Mouse (Mus musculus) gastrocnemius, postnatal 10 days (tissue): ENCODE results near the gene Slc2a1. TPM values are rescaled to one million over a fixed set of nuclear protein-coding genes. Genes with fewer than 3 reads are reported as not detected.

Experiments used
- DNase-seq: peaks from one replicate; pipeline ENCODE4 v3.0.0; 2021; ENCODE audit warnings: mixed read lengths
- long read RNA-seq, 2 experiments: library from polyadenylated mRNA; stranded (forward); transcript quantifications; one replicate each; pipeline ENCODE4 v2.0.0; 2021
- total RNA-seq, 2 experiments: library from RNA; stranded (reverse); gene quantifications; 2 replicates each; pipeline ENCODE4 v1.2.3; 2021

Slc2a1 gene
- 1 to 10 TPM; 5.2 to 5.4 TPM for total RNA-seq
- long read RNA-seq, experiment 1, transcript Slc2a1-201 (10 exons, 3,260 nt): major isoform, 11 of 13 reads
- long read RNA-seq, experiment 1, partial matches to known transcripts: 0 of 13 reads
- long read RNA-seq, experiment 1, other reads (novel, unspliced or antisense): 2 of 13 reads
- long read RNA-seq, experiment 2, partial matches to known transcripts: 3 of 4 reads
- long read RNA-seq, experiment 2, other reads (novel, unspliced or antisense): 0 of 4 reads

DNA sequence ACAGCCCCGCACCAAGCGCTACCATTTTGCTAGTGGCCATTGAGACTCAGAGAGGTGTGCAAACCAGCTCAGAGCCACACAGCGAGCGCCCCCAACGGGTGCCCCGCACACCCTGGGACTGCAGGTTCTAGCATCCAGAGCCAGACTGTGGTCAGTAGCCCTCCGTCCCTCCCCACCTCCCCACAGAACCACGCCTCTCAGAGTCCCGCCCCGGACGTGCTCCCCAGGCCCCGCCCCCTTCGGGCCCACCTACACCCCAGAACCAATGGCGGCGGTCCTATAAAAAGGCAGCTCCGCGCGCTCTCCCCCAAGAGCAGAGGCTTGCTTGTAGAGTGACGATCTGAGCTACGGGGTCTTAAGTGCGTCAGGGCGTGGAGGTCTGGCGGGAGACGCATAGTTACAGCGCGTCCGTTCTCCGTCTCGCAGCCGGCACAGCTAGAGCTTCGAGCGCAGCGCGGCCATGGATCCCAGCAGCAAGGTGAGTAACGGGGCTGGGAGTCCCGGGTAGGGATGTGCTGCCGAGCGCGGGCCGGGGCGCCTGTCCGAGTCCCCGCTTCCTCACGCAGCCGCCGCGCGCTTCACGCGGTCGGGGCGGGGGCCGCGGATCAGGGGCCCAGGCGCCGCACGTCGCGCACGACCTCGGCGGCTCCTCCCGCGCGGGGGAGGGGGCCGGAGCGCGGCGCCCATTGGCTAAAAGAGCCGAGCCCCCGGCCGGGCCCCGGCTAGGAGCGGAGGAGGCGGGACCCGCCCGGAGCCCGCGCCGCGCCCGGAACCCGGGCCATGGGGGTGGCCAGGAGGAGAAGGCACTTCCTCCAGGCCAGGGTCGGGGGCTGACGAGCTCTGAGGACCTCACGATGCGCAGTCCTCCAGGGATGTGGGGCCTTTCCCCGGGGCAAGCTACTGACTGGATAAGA lies at the start of gene Slc2a1:
Slc2a1 (plus strand) TSS at position 217 of the 914 bp plus-strand sequence.
- DNase-seq: peak; percentile 82

DNA sequence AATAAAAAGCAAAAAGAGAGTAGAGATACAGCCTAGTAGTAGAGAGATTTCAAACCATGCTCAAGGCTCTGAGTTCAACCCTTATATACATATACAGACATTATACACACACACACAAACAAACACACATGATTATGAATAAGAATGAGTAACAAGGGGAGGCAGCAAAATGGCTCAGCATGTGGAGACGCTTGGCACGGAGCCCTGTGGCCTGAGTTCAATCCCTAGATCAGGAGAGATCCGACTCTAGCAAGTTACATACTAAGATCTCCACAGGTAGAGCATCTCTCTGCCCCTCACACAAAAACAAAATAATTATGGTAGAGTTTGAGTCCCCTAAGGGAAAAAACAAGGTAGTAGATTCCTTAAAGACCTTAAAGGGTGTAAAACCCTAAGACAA lies 41.7 kb upstream of the Slc2a1 start:
- no peak for DNase-seq

DNA sequence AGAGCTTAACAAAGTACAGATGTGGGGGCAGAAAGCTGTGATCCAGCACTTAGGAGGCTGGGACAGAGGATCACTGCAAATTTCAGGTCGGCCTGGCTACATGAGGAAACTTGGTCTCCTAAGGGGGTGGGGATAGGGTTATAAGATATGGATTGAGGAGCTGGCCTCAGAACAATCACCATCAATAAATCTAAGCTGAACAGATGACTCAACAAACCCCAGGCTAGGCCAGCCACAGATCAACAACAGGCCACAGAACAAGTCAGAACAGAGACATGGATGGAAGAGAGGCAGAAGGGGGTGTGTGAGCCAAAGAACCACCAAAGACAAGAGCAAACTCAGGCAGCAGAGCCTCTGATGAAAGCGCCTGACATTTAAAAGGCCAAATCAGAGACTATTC lies 41.3 kb upstream of the Slc2a1 start:
- DNase-seq: no peak

DNA sequence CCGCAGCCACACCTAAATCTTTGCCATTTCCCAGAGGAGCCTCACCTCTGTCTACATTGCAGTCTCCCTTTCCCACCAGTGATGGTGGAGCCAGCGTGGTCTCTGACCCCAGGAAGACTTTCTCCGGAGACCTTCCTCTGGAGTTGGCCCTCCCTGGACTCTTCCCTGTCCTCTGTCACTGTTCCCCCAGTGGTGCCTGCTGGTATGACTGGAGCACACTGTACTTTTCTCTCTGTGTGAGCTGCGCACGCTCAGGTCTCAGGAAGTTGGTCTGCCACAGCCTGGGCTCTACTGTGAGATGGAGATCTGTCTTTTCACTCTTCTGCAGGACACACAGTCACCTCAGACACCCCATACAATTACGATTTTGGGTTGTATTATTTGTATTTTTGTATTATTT lies 39.6 kb upstream of the Slc2a1 start:
- no peak for DNase-seq

DNA sequence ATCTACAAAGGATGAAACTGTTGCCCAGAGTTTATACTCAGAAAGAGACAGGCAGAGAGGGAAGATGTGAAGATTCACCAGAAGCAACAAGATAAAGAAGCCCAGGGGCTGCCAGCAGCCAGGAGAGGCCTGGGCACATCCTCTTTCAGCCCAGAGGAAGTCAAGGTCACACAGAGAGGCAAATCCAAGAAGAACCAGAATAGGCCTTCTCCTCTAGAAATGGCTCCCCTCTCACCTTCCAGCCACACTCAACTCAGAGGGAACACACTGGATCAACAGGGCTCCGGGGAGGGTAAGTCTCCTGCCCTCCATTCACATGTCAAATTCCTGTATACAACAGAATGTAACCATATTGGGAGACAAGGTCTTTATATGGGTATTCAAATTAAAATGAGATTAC lies 38.3 kb upstream of the Slc2a1 start:
- no peak for DNase-seq

DNA sequence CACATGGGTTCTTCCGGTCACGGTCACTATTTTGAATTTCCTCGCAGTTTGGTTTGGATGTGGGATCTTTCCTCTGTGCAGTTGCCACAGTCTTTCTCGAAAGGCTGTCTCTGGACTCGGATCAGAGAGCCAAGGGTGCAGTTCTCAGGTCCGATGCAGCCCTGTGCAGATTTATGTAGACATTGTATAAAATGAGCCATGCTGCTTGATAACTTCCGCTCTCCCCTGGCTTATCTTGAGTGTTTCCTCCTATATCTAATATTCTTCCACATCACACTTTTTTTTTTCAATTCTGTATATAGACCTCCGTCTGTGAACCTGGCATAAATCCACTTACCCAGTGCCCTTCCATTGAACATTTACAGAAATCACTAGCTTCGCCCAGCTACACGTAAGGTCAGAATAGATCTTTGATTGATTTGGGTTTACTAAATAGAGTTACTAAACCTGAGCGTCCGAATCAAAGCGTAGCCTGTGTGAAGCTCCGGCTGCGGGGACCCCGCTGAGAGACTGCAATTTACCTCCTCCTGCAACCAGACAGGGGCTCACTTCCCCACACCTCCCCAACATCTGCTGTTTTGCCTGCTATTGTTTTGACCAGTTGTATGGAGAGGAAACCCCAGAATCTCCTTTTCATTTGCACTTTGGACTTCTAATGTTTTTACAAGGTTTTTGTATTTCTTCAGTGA lies 37.4 kb upstream of the Slc2a1 start:
- no peak for DNase-seq

DNA sequence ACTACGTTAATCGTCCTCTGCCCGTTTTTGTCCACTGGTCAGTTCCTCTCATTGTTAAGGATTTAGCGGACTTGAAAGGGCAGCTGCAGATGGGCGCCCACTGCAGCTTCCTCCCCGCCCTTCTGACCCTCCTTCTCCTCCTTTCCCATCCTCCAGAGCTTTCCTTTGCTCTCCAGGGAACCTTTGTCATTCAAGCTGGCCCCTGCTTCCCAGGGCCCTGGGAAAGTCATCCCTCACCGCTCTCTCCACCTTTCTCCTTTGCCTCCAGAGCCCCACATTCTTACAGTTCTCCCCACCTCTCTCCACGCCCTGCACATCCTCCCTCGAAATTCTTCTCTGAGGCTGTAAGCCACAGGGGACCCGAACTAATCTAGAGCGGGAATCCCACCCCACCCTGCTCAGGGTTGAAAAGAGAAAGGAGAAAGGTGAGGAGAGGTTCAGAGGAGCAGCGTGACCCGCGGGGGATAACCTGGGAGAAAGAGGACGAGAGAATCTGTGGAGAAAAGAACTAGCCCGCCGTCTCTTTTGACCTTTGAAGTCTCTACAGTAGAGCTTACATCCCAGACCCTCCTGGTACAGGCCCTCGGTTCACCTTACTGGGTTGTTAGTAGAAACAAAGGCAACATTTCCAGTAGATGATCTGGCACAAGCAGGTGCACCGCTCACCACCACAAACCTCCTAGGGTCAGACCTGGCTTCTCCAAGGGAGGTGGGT lies 36.7 kb upstream of the Slc2a1 start:
- no peak for DNase-seq

DNA sequence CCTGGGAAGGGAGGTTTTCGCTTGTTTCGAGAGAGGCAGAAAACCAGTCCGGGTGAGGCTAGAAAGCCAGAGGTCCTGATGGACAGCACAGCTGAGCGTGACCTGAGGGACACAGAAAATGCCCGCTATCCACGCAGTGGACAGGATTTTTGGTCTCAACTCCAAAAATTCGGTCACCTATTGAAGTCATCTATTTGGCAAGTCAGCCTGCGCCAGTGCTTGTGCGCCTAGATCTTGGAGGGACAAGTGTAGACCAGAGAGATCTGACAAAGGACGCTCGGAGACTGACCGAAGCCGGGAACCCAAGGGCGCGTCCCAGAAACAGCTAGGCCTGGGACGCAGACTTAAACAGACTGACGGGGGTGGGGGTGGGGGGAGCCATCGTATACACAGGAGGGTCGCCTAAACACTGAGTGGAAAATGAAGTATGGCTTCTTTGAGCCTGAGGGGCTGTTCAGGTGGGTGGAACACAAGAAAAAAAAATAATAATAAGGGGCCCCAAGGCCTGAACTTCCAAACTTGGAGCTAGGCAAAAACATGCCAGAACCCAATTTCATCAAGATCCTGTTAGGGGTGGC lies 36.1 kb upstream of the Slc2a1 start:
- DNase-seq: no peak

DNA sequence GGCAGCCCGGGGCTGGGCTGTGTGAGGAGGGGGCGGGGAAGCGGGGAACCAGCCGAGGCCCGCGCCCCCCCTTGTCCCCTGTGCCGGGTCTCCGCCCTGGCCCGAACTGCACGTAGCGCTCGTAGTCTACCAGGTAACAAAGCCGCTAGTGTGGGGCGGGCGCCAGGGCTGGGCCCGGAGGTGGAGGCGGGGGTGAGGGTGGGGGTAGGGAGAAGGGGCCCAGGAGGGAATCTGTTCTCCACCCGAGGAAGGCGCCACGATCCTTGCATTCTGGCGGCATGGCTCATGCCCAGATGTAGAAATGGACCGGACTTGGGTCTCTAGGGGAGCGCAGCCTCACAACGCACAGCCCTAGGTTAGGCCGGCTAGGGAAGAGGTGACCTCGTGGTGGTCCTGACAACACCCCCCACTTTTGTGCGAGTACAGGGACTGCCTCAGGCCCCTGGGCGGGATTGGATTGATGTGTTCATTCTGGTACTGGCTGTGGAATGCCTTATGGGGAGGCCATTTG lies 35.5 kb upstream of the Slc2a1 start:
- no peak for DNase-seq

DNA sequence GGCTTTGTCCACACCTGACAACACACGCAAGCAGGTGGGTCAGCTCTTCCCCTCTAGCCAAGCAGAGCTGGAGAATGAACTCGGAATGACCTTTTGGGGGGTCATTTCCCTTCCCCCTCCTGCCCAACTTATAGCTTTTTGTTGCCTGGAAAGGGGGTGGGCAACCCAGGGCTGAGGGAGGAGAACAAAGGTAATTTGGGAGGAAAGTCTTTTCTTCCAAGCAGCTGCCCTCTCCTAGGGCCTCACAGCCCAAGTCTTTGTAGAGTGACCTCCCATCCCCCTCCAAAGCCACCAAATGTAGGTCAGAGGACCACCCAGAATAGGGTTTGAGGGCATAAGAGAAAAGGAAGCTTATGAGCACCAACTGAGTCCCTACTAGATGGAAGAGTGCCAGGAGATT lies 34.9 kb upstream of the Slc2a1 start:
- DNase-seq: no peak

DNA sequence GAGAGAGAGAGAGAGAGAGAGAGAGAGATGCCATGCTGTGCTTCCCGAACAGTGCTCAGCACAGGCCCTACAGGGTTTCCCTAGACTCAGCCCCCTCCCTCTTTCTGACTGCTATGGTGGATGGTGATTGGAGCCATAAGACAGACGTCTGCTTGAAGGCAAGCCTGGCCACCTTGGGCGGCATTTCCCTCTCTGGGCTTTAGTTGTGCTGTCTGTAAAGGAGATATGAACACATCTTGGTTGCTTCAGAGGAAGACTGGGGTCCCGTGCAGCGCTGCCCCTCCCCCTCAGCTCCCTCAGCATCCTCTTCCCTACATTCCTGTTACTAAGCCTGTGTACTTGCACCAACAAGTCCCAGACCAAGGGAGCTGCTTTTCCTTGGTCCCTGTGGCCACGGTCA lies 33.9 kb upstream of the Slc2a1 start:
- DNase-seq: no peak

DNA sequence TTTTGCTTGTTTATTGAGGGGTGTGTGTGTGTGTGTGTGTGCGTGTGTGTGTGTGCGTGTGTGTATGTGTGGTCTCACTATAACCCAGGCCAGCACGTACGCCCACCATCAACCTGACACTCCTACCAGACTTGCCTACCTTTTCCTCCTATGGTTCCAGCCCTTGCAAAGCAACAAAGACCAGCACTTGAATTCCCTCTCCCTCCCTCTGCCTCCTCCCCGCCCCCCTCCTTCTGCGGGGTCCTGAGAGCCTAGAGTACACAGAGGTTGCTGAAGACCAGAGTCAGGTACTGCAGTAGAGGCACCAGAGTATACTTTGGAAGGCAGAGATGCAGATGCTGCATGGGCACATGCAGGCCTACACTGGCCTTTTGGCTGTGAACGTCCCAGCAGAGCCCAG lies 33.2 kb upstream of the Slc2a1 start:
- DNase-seq: no peak

DNA sequence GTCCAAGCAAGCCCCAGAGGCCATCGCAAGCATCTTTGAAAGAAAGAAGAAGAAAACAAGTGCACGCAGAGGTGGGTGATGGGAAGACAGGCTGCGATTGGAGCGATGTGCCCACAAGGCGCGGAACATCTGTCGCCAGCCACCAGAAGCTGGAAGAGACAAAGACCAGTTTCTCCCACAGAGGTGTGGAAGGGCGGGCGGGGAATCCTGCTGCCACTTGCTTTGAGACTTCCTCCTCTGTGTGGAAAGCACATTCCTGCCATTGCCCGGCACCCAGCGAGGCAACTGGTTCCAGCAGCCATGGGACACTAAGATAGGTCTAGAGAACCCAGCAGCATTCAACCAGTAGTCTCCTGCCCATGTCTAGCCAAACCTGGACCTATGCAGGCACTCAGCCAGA lies 32.2 kb upstream of the Slc2a1 start:
- no peak for DNase-seq

DNA sequence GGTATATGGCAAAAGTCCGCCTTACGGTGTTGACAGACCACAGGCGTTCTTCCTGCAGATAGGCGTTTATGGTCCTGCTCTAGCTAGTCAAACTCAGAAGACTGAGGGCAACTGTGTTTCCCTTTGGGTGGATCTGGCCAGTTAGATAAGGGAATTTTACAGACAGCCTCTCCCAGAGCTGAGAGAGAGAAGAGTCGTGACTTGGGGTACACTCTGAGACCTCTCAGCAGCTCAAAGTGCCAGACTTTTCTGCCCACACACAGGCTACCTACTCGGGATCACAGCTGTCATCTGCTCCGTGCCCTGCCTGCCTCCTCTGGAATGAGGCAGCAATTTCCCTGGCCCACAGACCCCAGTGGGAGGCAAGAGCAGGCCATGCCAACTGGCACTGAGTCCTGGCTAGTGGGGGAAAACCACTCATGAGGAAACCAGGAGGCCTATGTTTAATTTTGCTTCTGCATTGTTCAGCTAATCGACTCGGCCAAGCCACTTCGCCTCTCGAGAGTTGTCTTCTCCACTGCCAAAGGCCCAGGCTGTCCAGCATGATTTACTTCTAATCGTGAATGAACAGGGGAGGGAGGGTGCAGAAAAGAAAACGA lies 31.3 kb upstream of the Slc2a1 start:
- peak; percentile 26 for DNase-seq

DNA sequence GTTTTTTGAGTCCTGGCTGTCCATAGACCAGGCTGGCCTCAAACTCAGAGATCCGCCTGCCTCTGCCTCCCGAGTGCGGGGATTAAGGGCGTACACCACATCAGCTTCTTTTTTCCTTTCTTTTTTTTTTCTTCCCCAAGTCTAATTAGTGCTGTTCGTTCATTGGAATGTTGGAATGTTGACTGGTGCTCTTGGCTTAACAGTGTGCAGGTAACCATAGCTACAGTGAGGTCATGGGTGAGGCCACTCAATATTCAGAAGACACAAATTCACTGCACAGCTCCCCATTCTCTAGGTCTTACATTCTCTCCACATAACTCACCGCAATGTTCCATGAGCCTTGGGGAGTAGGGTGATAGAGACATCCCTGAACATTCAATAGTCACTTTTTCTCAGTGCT lies 28.6 kb upstream of the Slc2a1 start:
- DNase-seq: no peak

DNA sequence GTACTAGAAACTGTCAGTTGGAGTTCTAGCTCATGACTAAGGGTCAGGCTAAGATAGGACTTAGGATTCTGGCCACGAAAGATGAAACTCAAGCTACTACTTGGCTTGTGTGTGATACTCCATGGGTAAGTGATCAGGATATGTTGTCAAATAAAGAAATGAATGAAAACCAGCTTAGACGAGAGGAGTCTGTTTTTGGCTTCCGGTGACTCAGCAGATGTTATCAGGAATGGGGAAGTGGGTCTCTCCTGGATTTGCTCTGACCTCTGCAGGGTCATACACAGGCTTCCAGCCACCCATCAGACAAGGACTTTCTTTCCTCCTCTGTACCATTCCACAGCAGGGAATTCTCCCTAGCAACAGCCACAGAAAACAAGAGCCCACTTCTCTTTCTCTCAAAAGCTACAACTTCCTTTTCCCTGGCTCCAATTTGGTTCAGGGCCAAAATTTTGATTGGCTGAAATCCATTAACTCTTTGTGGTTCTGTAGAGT lies 25.7 kb upstream of the Slc2a1 start:
- DNase-seq: no peak

DNA sequence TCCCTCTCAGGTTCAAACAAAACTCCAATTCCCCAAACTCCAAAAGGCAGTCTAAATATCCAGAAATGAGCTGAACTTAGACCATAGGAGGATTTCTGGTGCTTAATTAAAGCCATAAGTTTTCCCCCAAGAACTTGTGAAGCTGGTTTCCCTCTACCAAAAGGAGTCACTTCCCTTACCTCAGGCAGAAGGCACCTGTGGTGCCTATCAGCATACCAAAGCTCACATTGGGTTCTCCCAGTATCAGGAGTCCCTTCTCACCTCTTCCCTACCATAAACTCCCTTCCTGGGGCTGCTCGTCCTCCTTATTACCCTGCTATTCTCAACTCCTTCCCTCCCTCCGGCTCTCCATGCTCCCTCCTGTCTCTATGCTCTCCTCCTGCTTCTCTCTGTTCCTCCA lies 20.1 kb upstream of the Slc2a1 start:
- DNase-seq: no peak

DNA sequence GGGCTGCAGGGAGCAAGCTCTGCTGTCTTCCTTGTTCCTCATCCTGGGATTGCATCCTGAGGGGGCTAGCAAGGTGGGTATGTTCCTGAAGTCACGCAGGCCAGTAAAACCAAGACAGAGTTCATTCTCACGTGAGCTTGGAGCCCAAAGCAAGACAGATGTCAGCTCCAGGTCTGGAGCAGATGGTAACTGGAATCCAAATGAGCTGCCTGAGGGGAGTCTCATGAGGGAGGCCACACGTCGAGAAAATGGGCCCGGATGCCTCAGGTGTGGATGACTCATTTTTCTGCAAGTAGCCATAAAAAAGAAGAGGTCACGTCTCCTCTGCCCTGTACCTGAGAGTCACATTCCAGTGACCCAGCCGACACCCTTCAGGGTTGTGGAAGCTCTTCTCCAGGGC lies 14.6 kb upstream of the Slc2a1 start:
- DNase-seq: no peak

DNA sequence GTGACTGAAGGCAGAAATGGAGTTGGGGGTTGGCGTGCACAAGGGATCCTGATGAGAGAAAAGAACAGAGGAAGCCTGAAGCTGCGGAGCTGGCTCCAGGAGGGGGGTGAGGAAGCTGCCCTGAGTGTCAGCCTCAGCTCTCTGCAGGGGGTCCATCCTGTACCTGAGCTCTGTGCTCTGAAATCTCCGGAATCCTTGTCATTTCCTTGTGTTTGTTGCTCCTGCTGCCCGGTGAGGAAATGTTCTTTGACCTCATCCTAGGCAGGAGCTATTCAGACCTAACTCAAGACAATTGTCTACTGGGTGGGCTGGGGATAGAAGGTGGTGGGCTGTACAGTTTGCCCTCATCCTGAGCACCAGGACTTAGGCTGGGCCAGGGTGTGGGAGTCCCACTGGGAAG lies 13.5 kb upstream of the Slc2a1 start:
- no peak for DNase-seq

DNA sequence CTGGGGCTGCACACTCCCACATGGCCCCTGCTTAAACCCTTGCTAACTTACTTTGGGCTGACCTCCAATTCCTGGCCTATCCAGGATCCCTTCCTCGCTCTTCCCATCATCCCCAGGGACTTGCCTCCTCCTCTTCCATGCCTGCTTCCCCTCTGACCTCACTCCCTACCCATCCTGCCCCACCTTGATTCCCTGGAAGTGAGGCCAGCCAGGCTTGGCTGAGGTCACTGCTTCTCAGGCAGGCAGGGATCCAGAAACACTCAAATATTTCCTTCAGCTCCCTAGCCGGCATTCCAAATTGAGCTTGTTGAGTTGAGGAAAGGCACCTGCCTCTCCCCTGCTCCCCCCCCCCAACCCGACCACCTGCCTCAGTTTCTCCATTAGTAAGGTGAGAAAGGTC lies 12.1 kb upstream of the Slc2a1 start:
- DNase-seq: no peak

DNA sequence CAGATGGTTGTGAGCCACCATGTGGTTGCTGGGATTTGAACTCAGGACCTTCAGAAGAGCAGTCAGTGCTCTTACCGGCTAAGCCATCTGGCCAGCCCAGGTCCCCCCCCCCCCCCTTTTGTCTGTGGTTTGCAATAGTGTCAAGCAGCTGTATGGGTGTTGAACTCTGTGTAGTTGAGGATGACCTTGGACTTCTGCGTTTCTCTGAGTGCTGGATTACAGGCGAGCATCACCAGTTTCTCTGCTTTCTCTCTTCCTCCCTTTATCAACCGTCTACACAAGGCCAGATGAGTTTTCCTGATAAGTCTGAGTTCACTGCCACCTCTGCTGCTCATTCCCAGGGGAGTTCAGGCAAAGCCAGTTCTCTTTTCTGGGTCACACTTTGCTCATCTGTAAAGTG lies 11.1 kb upstream of the Slc2a1 start:
- DNase-seq: no peak
